Mouse (Mus musculus) C2C12 (cell line): ENCODE data around the gene Rpp30.

ENCODE experiments used
- CEBPB ChIP-seq: IDR thresholded peaks from one replicate; pipeline ENCODE4 v1.6.1; 2011; ENCODE audit warnings: low read depth, mild to moderate bottlenecking, control low read depth, moderate library complexity
- CTCF ChIP-seq: IDR thresholded peaks from one replicate; pipeline ENCODE4 v1.5.1; 2011; ENCODE audit not compliant: control insufficient read depth, insufficient read depth, insufficient read length
- MAX ChIP-seq: IDR thresholded peaks from one replicate; pipeline ENCODE4 v1.6.1; 2011; ENCODE audit warnings: mild to moderate bottlenecking, control low read depth
- MYOG ChIP-seq: IDR thresholded peaks from one replicate; pipeline ENCODE4 v1.6.1; 2011; ENCODE audit not compliant: control insufficient read depth, insufficient read length; ENCODE audit errors: extremely low read depth
- USF1 ChIP-seq: IDR thresholded peaks from one replicate; pipeline ENCODE4 v1.6.1; 2011; ENCODE audit warnings: low read depth, mild to moderate bottlenecking, control low read depth, moderate library complexity

DNA sequence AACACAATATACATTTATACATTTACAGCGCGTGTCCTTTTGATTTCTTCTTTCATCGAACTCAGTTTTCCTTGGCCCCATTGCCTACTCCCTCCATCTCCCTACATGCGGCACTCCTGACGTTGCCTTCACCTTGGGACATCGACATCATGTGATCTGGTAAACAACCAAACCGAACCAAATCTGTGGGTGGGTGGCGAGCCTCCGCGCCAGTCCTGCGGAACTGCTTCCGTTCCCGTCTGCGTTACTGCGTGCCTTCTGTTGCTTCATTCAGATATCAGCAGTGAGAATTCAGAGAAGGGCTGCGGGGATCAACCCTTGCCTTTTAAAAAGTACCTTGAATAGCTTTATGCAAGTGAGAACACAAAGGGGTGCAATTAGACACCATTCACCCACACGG is 28.5 kb downstream of the Rpp30 start:
- TF ChIP-seq CTCF = no peak
- no peak for TF ChIP-seq USF1
- no peak for TF ChIP-seq MAX
- TF ChIP-seq CEBPB = no peak
- TF ChIP-seq MYOG = no peak
